Mouse (Mus musculus) R1 (cell line): ENCODE data around the gene Rbfox3.
A peak's percentile ranks its signal among the peaks of the same experiment; 100 is the strongest.

Source experiments
- DNase-seq: peaks from one replicate; pipeline ENCODE4 v3.0.0-alpha.2; 2018; ENCODE audit warnings: low read depth, low spot score

The Rbfox3 gene

GRCm38 (mm10) chr11:118881786-118882495, 29.5 kb downstream of the Rbfox3 start:
- DNase-seq = peak; percentile 23

- DNase-seq = peak; percentile 43
Observed at GRCm38 (mm10) chr11:118879466-118880150, 31.8 kb downstream of the Rbfox3 start.

GRCm38 (mm10) chr11:118878605-118879245, 32.7 kb downstream of the Rbfox3 start:
- no peak for DNase-seq

GRCm38 (mm10) chr11:118875243-118875897, 36.0 kb downstream of the Rbfox3 start:
- no peak for DNase-seq

- DNase-seq = no peak
Observed at GRCm38 (mm10) chr11:118874487-118875095, 36.8 kb downstream of the Rbfox3 start.

- no peak for DNase-seq
Observed at GRCm38 (mm10) chr11:118874022-118874421, 37.4 kb downstream of the Rbfox3 start.

GRCm38 (mm10) chr11:118871527-118871926, 39.9 kb downstream of the Rbfox3 start:
- no peak for DNase-seq

- no peak for DNase-seq
Observed at GRCm38 (mm10) chr11:118863360-118863759, 48.0 kb downstream of the Rbfox3 start.

- DNase-seq = no peak
Observed at GRCm38 (mm10) chr11:118861801-118862431, 49.5 kb downstream of the Rbfox3 start.

GRCm38 (mm10) chr11:118861246-118861645, 50.2 kb downstream of the Rbfox3 start:
- DNase-seq = no peak

GRCm38 (mm10) chr11:118860812-118861211, 50.6 kb downstream of the Rbfox3 start:
- DNase-seq = no peak

GRCm38 (mm10) chr11:118859839-118860238, 51.6 kb downstream of the Rbfox3 start:
- no peak for DNase-seq

GRCm38 (mm10) chr11:118858305-118858704, 53.1 kb downstream of the Rbfox3 start:
- DNase-seq = no peak

GRCm38 (mm10) chr11:118851391-118851790, 60.0 kb downstream of the Rbfox3 start:
- no peak for DNase-seq

- no peak for DNase-seq
Observed at GRCm38 (mm10) chr11:118847986-118848385, 63.4 kb downstream of the Rbfox3 start.

GRCm38 (mm10) chr11:118840992-118841391, 70.4 kb downstream of the Rbfox3 start:
- DNase-seq = no peak

GRCm38 (mm10) chr11:118838167-118838566, 73.2 kb downstream of the Rbfox3 start:
- no peak for DNase-seq

- no peak for DNase-seq
Observed at GRCm38 (mm10) chr11:118836889-118837288, 74.5 kb downstream of the Rbfox3 start.

- DNase-seq = no peak
Observed at GRCm38 (mm10) chr11:118832793-118833481, 78.5 kb downstream of the Rbfox3 start.

GRCm38 (mm10) chr11:118831730-118832129, 79.7 kb downstream of the Rbfox3 start:
- no peak for DNase-seq
